Mouse (Mus musculus) neutrophil, adult 83 days (primary cell): Measurements from ENCODE around the gene Olfr175-ps1. TPM values are rescaled to one million over a fixed set of nuclear protein-coding genes. Genes with fewer than 3 reads are reported as not detected.

Experiments
- total RNA-seq, 2 experiments: library from RNA; stranded (reverse); gene quantifications; one replicate each; pipeline ENCODE4 v1.2.4; 2023

Gene Olfr175-ps1
- total RNA-seq, result not detected

GRCm38 (mm10) chr16:58826732-58827319 is at the start of gene Olfr175-ps1:
Gene Olfr175-ps1 (minus strand): TSS chr16:58826782.

GRCm38 (mm10) chr16:58874668-58875067 is 48.1 kb upstream of the Olfr175-ps1 start, which contains the start of gene Olfr177:
Gene Olfr177 (minus strand): TSS chr16:58874768.

GRCm38 (mm10) chr16:58800168-58800567 is 26.4 kb downstream of the Olfr175-ps1 start, which contains the start of gene Olfr173:
Gene Olfr173 (minus strand): TSS chr16:58800268.

Other genes starting within 250 kb of the Olfr175-ps1 start
- gene Gm813, start 209.8 kb downstream of the Olfr175-ps1 start, total RNA-seq, result not detected
- gene E330017A01Rik, start 188.0 kb downstream of the Olfr175-ps1 start, total RNA-seq, result not detected
- gene Cpox, start 156.5 kb downstream of the Olfr175-ps1 start, total RNA-seq, result 10 to 100 TPM; 41.8 to 65.3 TPM
- gene Gpr15, start 107.7 kb downstream of the Olfr175-ps1 start, total RNA-seq, result 1 to 10 TPM in 1 of 2 experiments, under 1 TPM in 1; 0.55 to 1.3 TPM
- gene Cldnd1, start 98.9 kb downstream of the Olfr175-ps1 start, total RNA-seq, result 10 to 100 TPM; 25.8 to 29.7 TPM
- not detected for gene Olfr172, start 63.6 kb downstream of the Olfr175-ps1 start, total RNA-seq
- not detected for gene Olfr173, start 26.5 kb downstream of the Olfr175-ps1 start, total RNA-seq
- not detected for gene Olfr177, start 48.0 kb upstream of the Olfr175-ps1 start, total RNA-seq
- not detected for gene Olfr178, start 65.3 kb upstream of the Olfr175-ps1 start, total RNA-seq
- gene Olfr181, start 102.0 kb upstream of the Olfr175-ps1 start, total RNA-seq, result not detected
- gene Olfr180, start 102.6 kb upstream of the Olfr175-ps1 start, total RNA-seq, result not detected
- gene Olfr183, start 168.6 kb upstream of the Olfr175-ps1 start, total RNA-seq, result not detected
- gene Olfr186, start 203.5 kb upstream of the Olfr175-ps1 start, total RNA-seq, result not detected
- gene Olfr187, start 213.0 kb upstream of the Olfr175-ps1 start, total RNA-seq, result not detected